In genomic region chr5:143299686-143300085, GRCm38 (mm10) we compare ENCODE assay signal across 9 mouse cellular contexts. TPM values are rescaled to one million over a fixed set of nuclear protein-coding genes. Genes with fewer than 3 reads are reported as not detected.
DNase-seq lines count a peak whose midpoint lies in the region; ATAC-seq and TF ChIP-seq lines count a peak whose summit lies in the region.
"Had no signal": no experiment of that assay in that cellular context is flagged by ENCODE, and none has a peak within 500 bp of the region (broad histone marks: within the 10 kb centered on the region; RNA-seq: fewer than 3 reads in every experiment).

No protein-coding gene starts in this region.

- ATAC-seq in kidney, embryonic 16.5 days (ENCODE audit: low FRiP score, low TSS enrichment), result no peak
- no peak for ATAC-seq in liver, embryonic 13.5 days (ENCODE audit: low read depth)

- H3K4me1 ChIP-seq in kidney, embryonic 16.5 days (ENCODE audit: insufficient read depth, low read length), result 0 out of 2 replicates have a peak, but pooled peaks cover 3% of the 10 kb centered on the region
- H3K4me1 ChIP-seq in CH12.LX (ENCODE audit: control insufficient read depth in 1 of 2, insufficient read depth in 2 of 2), result peaks cover 0 to 5% of the 10 kb centered on the region in 2 experiments; a peak in 3 of 4 replicates
- no peaks in the 10 kb centered on the region; the same call in 1 of the 2 replicates for H3K4me1 ChIP-seq in liver, embryonic 13.5 days (replicated peaks)
- H3K4me1 ChIP-seq: limb, embryonic 12.5 days had no signal

- peaks cover 43% of the 10 kb centered on the region for H3K36me3 ChIP-seq in kidney, embryonic 16.5 days (ENCODE audit: insufficient read depth, low read length)
- H3K36me3 ChIP-seq in CH12.LX (replicated peaks in 1 of 2; ENCODE audit: control insufficient read depth in 1 of 2, insufficient read depth in 1 of 2, low read length in 1 of 2), result peaks cover 46 to 88% of the 10 kb centered on the region in 2 experiments
- peaks cover 59% of the 10 kb centered on the region for H3K36me3 ChIP-seq in liver, embryonic 13.5 days

- H3K4me2 ChIP-seq in kidney, embryonic 16.5 days (replicated peaks; ENCODE audit: low read depth, low read length), result no peak overlapping the region
- no peak overlapping the region for H3K4me2 ChIP-seq in CH12.LX (ENCODE audit: insufficient read depth, low read depth, poor library complexity, severe bottlenecking)
- H3K4me2 ChIP-seq in liver, embryonic 13.5 days, result no peak overlapping the region
- H3K4me2 ChIP-seq: limb, embryonic 12.5 days had no signal

- peak; percentile 49 for TF ChIP-seq RAD21 in CH12.LX (IDR thresholded peaks at IDR 0.05; ENCODE audit: low read depth, low read length)

- no peaks in the 10 kb centered on the region for H3K27me3 ChIP-seq in kidney, embryonic 16.5 days (ENCODE audit: insufficient read depth, low read length)
- H3K27me3 ChIP-seq in CH12.LX (replicated peaks), result no peaks in the 10 kb centered on the region
- peaks cover under 1% of the 10 kb centered on the region; the same call in 1 of the 2 replicates for H3K27me3 ChIP-seq in liver, embryonic 13.5 days

- DNase-seq in kidney, adult 11 months, result peak; percentile 34
- DNase-seq in CH12.LX (ENCODE audit: extremely low read depth), result peak; percentile 39
- DNase-seq in adipocyte (ENCODE audit: low spot score), result peak; percentile 29
- peak; percentile 58 for DNase-seq in embryo, embryonic 10 days (ENCODE audit: low spot score)
- peak; percentile 26 for DNase-seq in liver, embryonic 13.5 days
- peak; percentile 62 to 77 for DNase-seq in spleen, postnatal 10 days (ENCODE audit: low spot score in 2 of 2)

- dilution Hi-C loops in CH12.LX (cut with MboI; ENCODE audit: extremely low pct_ligation_motif_present, extremely low pct_unique_long_range_greater_than_20kb, low sequenced_read_pairs), result no loop called here

- no peak overlapping the region for H3K27ac ChIP-seq in kidney, embryonic 16.5 days (ENCODE audit: low read length)
- H3K27ac ChIP-seq in CH12.LX (ENCODE audit: insufficient read depth, low read depth), result no peak overlapping the region
- H3K27ac ChIP-seq in liver, embryonic 13.5 days, result no peak overlapping the region
- H3K27ac ChIP-seq: limb, embryonic 12.5 days had no signal

- in situ Hi-C loops in CH12.LX (cut with MboI; ENCODE audit: low pct_ligation_motif_present, low pct_unique_long_range_greater_than_20kb, low sequenced_read_pairs), result loop anchor here (25.0 kb wide), 1 partner anchor 362 kb away; no protein-coding TSS in a partner anchor

- TF ChIP-seq EP300 in CH12.LX (IDR thresholded peaks at IDR 0.05; ENCODE audit: low read length), result no peak

- TF ChIP-seq CTCF in CH12.LX (conservative IDR thresholded peaks at IDR 0.05 in 1 of 2, IDR thresholded peaks at IDR 0.05 in 1 of 2; ENCODE audit: low read depth in 2 of 2, low read length in 2 of 2), result peak; percentile 66 to 73

- no peak for TF ChIP-seq POLR2A in CH12.LX (IDR thresholded peaks at IDR 0.05; ENCODE audit: low read depth, low read length)

- no peaks in the 10 kb centered on the region for H3K9me3 ChIP-seq in kidney, embryonic 16.5 days (ENCODE audit: low read length)
- peaks cover 4% of the 10 kb centered on the region for H3K9me3 ChIP-seq in CH12.LX (replicated peaks; ENCODE audit: low read length)
- H3K9me3 ChIP-seq in liver, embryonic 13.5 days (replicated peaks), result no peaks in the 10 kb centered on the region

- H3K79me2 ChIP-seq in CH12.LX (replicated peaks; ENCODE audit: control insufficient read depth, extremely low read depth, insufficient read depth, poor library complexity, severe bottlenecking), result no peaks in the 10 kb centered on the region; the same call in none of the 2 replicates

- H3K4me3 ChIP-seq in kidney, embryonic 16.5 days (ENCODE audit: low read length), result no peak overlapping the region
- H3K4me3 ChIP-seq in CH12.LX (replicated peaks in 1 of 3; ENCODE audit: low read depth in 2 of 3, low read length in 2 of 3, poor library complexity in 1 of 3), result no peak overlapping the region
- H3K4me3 ChIP-seq in liver, embryonic 13.5 days (replicated peaks), result no peak overlapping the region
- H3K4me3 ChIP-seq: erythroblast, embryonic 14.5 days; limb, embryonic 12.5 days had no signal

- 91% methylated on average over 4 of the region's 4 CpGs for WGBS in kidney, embryonic 16.5 days
- 88% methylated on average over 4 of the region's 4 CpGs for WGBS in liver, embryonic 13.5 days (ENCODE audit: insufficient replicate concordance)

- H3K9ac ChIP-seq in kidney, embryonic 16.5 days (replicated peaks; ENCODE audit: low read length), result no peak overlapping the region
- no peak overlapping the region for H3K9ac ChIP-seq in CH12.LX (ENCODE audit: insufficient read depth, low read depth)
- no peak overlapping the region for H3K9ac ChIP-seq in liver, embryonic 13.5 days
- H3K9ac ChIP-seq: limb, embryonic 12.5 days had no signal

TF ChIP-seq in CH12.LX, 34 proteins besides CTCF, POLR2A, EP300 and RAD21:
- TF ChIP-seq SMC3 (IDR thresholded peaks at IDR 0.05; ENCODE audit: low read depth, low read length) (peak; percentile 44), POLR2AphosphoS2 (IDR thresholded peaks at IDR 0.05; ENCODE audit: low read depth, low read length) (no peak)
TF ChIP-seq in CH12.LX: peak in this region for 1.

RNA-seq across cellular contexts. Expression of gene Zfp853, which starts 6.3 kb away (rescaled TPM):
- polyA plus RNA-seq in kidney, embryonic 16.5 days (2015; fragmentation: Nextera tagmentation; extraction: Ambion mirVana), result 0.05 TPM in 2 replicates
- 0.13 TPM in 1 of 2 replicates, not detected in the other for total RNA-seq in CH12.LX (2012; rRNA removed)
- not detected in 2 replicates for total RNA-seq in CH12.LX (2014; rRNA removed)
- 0.21 and 0.22 TPM in 2 replicates for polyA plus RNA-seq in CH12.LX (2012; ENCODE audit: insufficient read length, low read depth)
- polyA plus RNA-seq in liver, embryonic 13.5 days (2015; fragmentation: Nextera tagmentation; extraction: Ambion mirVana), result not detected in 2 replicates

RNA-seq across cellular contexts. Expression of gene E130309D02Rik, which starts 15.5 kb away (rescaled TPM):
- polyA plus RNA-seq in kidney, embryonic 16.5 days (2015; fragmentation: Nextera tagmentation; extraction: Ambion mirVana), result 39.4 and 43.7 TPM in 2 replicates
- total RNA-seq in CH12.LX (2012; rRNA removed) (32.7 and 39.7 TPM in 2 replicates), CH12.LX (2014; rRNA removed) (22.8 and 23.7 TPM in 2 replicates)
- polyA plus RNA-seq in CH12.LX (2012; ENCODE audit: insufficient read length, low read depth), result 51.8 and 63.7 TPM in 2 replicates
- 27.4 and 30.4 TPM in 2 replicates for polyA plus RNA-seq in liver, embryonic 13.5 days (2015; fragmentation: Nextera tagmentation; extraction: Ambion mirVana)

RNA-seq across cellular contexts. Expression of gene Zdhhc4, which starts 29.4 kb away (rescaled TPM):
- 81.9 and 82.7 TPM in 2 replicates for polyA plus RNA-seq in kidney, embryonic 16.5 days (2015; fragmentation: Nextera tagmentation; extraction: Ambion mirVana)
- total RNA-seq in CH12.LX (2012; rRNA removed) (16.3 and 18.7 TPM in 2 replicates), CH12.LX (2014; rRNA removed) (19.9 and 22.7 TPM in 2 replicates)
- polyA plus RNA-seq in CH12.LX (2012; ENCODE audit: insufficient read length, low read depth), result 39.4 and 51.5 TPM in 2 replicates
- 35.7 and 36.4 TPM in 2 replicates for polyA plus RNA-seq in liver, embryonic 13.5 days (2015; fragmentation: Nextera tagmentation; extraction: Ambion mirVana)

RNA-seq across cellular contexts. Expression of gene Zfp316, which starts 29.9 kb away (rescaled TPM):
- 1.4 and 2.3 TPM in 2 replicates for polyA plus RNA-seq in kidney, embryonic 16.5 days (2015; fragmentation: Nextera tagmentation; extraction: Ambion mirVana)
- total RNA-seq in CH12.LX (2012; rRNA removed) (2.3 and 3.6 TPM in 2 replicates), CH12.LX (2014; rRNA removed) (0.84 and 1.1 TPM in 2 replicates)
- polyA plus RNA-seq in CH12.LX (2012; ENCODE audit: insufficient read length, low read depth), result 2.0 and 2.1 TPM in 2 replicates
- 0.20 and 0.25 TPM in 2 replicates for polyA plus RNA-seq in liver, embryonic 13.5 days (2015; fragmentation: Nextera tagmentation; extraction: Ambion mirVana)

RNA-seq across cellular contexts. Expression of gene Grid2ip, which starts 57.5 kb away (rescaled TPM):
- 0.05 and 0.07 TPM in 2 replicates for polyA plus RNA-seq in kidney, embryonic 16.5 days (2015; fragmentation: Nextera tagmentation; extraction: Ambion mirVana)
- total RNA-seq in CH12.LX (2012; rRNA removed), result not detected in 2 replicates
- total RNA-seq in CH12.LX (2014; rRNA removed), result not detected in 2 replicates
- not detected in 2 replicates for polyA plus RNA-seq in CH12.LX (2012; ENCODE audit: insufficient read length, low read depth)
- 0.03 TPM in 1 of 2 replicates, not detected in the other for polyA plus RNA-seq in liver, embryonic 13.5 days (2015; fragmentation: Nextera tagmentation; extraction: Ambion mirVana)
- polyA plus RNA-seq: erythroblast, embryonic 14.5 days had no signal
